Comparison of ENCODE assay signal across 9 mouse cellular contexts in genomic region chr8:61229511-61230195, GRCm38 (mm10). TPM values are rescaled to one million over a fixed set of nuclear protein-coding genes. Genes with fewer than 3 reads are reported as not detected.
DNase-seq lines count a peak whose midpoint lies in the region; ATAC-seq lines count a peak whose summit lies in the region.
"Had no signal": no experiment of that assay in that cellular context is flagged by ENCODE, and none has a peak within 500 bp of the region (broad histone marks: within the 10 kb centered on the region; RNA-seq: fewer than 3 reads in every experiment).

No protein-coding gene starts in this region.

- H3K36me3 ChIP-seq in kidney, embryonic 16.5 days (ENCODE audit: insufficient read depth, low read length) = peaks cover 2% of the 10 kb centered on the region; the same call in 1 of the 2 replicates
- no peaks in the 10 kb centered on the region; the same call in 1 of the 2 replicates for H3K36me3 ChIP-seq in embryonic facial prominence, embryonic 14.5 days (ENCODE audit: control insufficient read depth, insufficient read depth, low read length)
- H3K36me3 ChIP-seq in hindbrain, embryonic 14.5 days (replicated peaks; ENCODE audit: control insufficient read depth, insufficient read depth) = no peaks in the 10 kb centered on the region
- no peaks in the 10 kb centered on the region for H3K36me3 ChIP-seq in midbrain, embryonic 16.5 days (ENCODE audit: control insufficient read depth, insufficient read depth, low read length)
- H3K36me3 ChIP-seq: heart, embryonic 15.5 days had no signal

- peaks cover 53% of the 10 kb centered on the region for H3K4me1 ChIP-seq in kidney, embryonic 16.5 days (ENCODE audit: insufficient read depth, low read length)
- peaks cover 40% of the 10 kb centered on the region for H3K4me1 ChIP-seq in embryonic facial prominence, embryonic 14.5 days (ENCODE audit: control insufficient read depth, insufficient read depth, low read length)
- H3K4me1 ChIP-seq in hindbrain, embryonic 14.5 days (replicated peaks; ENCODE audit: control insufficient read depth, insufficient read depth, low read length) = peaks cover 54% of the 10 kb centered on the region
- H3K4me1 ChIP-seq in midbrain, embryonic 16.5 days (ENCODE audit: control insufficient read depth, insufficient read depth, low read length) = peaks cover 38% of the 10 kb centered on the region

- no peaks in the 10 kb centered on the region for H3K9me3 ChIP-seq in kidney, embryonic 16.5 days (ENCODE audit: low read length)
- no peaks in the 10 kb centered on the region for H3K9me3 ChIP-seq in embryonic facial prominence, embryonic 14.5 days (ENCODE audit: control insufficient read depth, low read length)
- H3K9me3 ChIP-seq in hindbrain, embryonic 14.5 days (ENCODE audit: control insufficient read depth, low read length) = no peaks in the 10 kb centered on the region
- no peaks in the 10 kb centered on the region for H3K9me3 ChIP-seq in midbrain, embryonic 16.5 days (replicated peaks; ENCODE audit: control insufficient read depth, low read length, poor library complexity, severe bottlenecking)
- H3K9me3 ChIP-seq: heart, embryonic 15.5 days had no signal

- no peaks in the 10 kb centered on the region for H3K27me3 ChIP-seq in kidney, embryonic 16.5 days (ENCODE audit: insufficient read depth, low read length)
- H3K27me3 ChIP-seq in embryonic facial prominence, embryonic 14.5 days (replicated peaks; ENCODE audit: control insufficient read depth, insufficient read depth, low read length) = no peaks in the 10 kb centered on the region
- no peaks in the 10 kb centered on the region for H3K27me3 ChIP-seq in hindbrain, embryonic 14.5 days (ENCODE audit: control insufficient read depth, insufficient read depth, low read length)
- H3K27me3 ChIP-seq in midbrain, embryonic 16.5 days (ENCODE audit: control insufficient read depth, insufficient read depth, low read depth, low read length) = no peaks in the 10 kb centered on the region

- DNase-seq in kidney, postnatal 14 days = no peak
- no peak for DNase-seq in embryonic facial prominence, embryonic 14.5 days (ENCODE audit: low spot score)
- DNase-seq in hindbrain, embryonic 14.5 days (ENCODE audit: low spot score) = no peak
- no peak for DNase-seq in spleen, adult 12 weeks (ENCODE audit: low spot score)
- DNase-seq: cerebellum, postnatal 14 days had no signal

- no peak overlapping the region for H3K9ac ChIP-seq in kidney, embryonic 16.5 days (replicated peaks; ENCODE audit: low read length)
- H3K9ac ChIP-seq in embryonic facial prominence, embryonic 14.5 days (ENCODE audit: low read depth, low read length) = no peak overlapping the region
- peak overlapping the region; percentile 17; the same call in 1 of the 2 replicates for H3K9ac ChIP-seq in hindbrain, embryonic 14.5 days
- H3K9ac ChIP-seq in midbrain, embryonic 16.5 days (ENCODE audit: low read depth, low read length) = peak overlapping the region; percentile 14; the same call in 1 of the 2 replicates
- H3K9ac ChIP-seq: heart, embryonic 15.5 days had no signal

- peak overlapping the region; percentile 36; the same call in 1 of the 2 replicates for H3K4me2 ChIP-seq in kidney, embryonic 16.5 days (replicated peaks; ENCODE audit: low read depth, low read length)
- 0 out of 2 replicates have a peak overlapping the region, but pooled peaks have one; percentile 0 for H3K4me2 ChIP-seq in embryonic facial prominence, embryonic 14.5 days (ENCODE audit: low read depth, low read length)
- peak overlapping the region; percentile 34 for H3K4me2 ChIP-seq in hindbrain, embryonic 14.5 days (replicated peaks)
- peak overlapping the region; percentile 25 for H3K4me2 ChIP-seq in midbrain, embryonic 16.5 days (ENCODE audit: low read length)
- H3K4me2 ChIP-seq: heart, embryonic 15.5 days had no signal

- 52% methylated on average over 12 of the region's 12 CpGs for WGBS in kidney, embryonic 16.5 days
- whole genome bisulfite sequencing in embryonic facial prominence, embryonic 14.5 days = 56% methylated on average over 12 of the region's 12 CpGs
- WGBS in hindbrain, embryonic 14.5 days = 69% methylated on average over 12 of the region's 12 CpGs
- WGBS in midbrain, embryonic 16.5 days = 41% methylated on average over 12 of the region's 12 CpGs

- H3K4me3 ChIP-seq in kidney, embryonic 16.5 days (ENCODE audit: low read length) = no peak overlapping the region
- H3K4me3 ChIP-seq in embryonic facial prominence, embryonic 14.5 days (ENCODE audit: low read depth, low read length) = no peak overlapping the region
- H3K4me3 ChIP-seq in hindbrain, embryonic 14.5 days (replicated peaks; ENCODE audit: low read length) = peak overlapping the region; percentile 8
- 0 out of 2 replicates have a peak overlapping the region, but pooled peaks have one; percentile 4 for H3K4me3 ChIP-seq in midbrain, embryonic 16.5 days (ENCODE audit: low read depth, low read length)
- H3K4me3 ChIP-seq: heart, embryonic 15.5 days had no signal

- ATAC-seq in kidney, embryonic 16.5 days (ENCODE audit: low FRiP score, low TSS enrichment) = no peak
- no peak for ATAC-seq in embryonic facial prominence, embryonic 14.5 days (ENCODE audit: low read depth)
- ATAC-seq in hindbrain, embryonic 14.5 days (ENCODE audit: low FRiP score) = no peak
- ATAC-seq in midbrain, embryonic 16.5 days = no peak
- no peak for ATAC-seq in frontal cortex, adult (ENCODE audit: low TSS enrichment)

- no peak overlapping the region for H3K27ac ChIP-seq in kidney, embryonic 16.5 days (ENCODE audit: low read length)
- no peak overlapping the region for H3K27ac ChIP-seq in embryonic facial prominence, embryonic 14.5 days (replicated peaks; ENCODE audit: low read depth, low read length)
- no peak overlapping the region for H3K27ac ChIP-seq in hindbrain, embryonic 14.5 days
- H3K27ac ChIP-seq in midbrain, embryonic 16.5 days (ENCODE audit: low read length) = no peak overlapping the region
- H3K27ac ChIP-seq: heart, embryonic 15.5 days had no signal

RNA-seq across cellular contexts. Expression of gene Sh3rf1, which starts 6.0 kb away (rescaled TPM):
- 23.3 and 26.7 TPM in 2 replicates for polyA plus RNA-seq in kidney, embryonic 16.5 days (2015; fragmentation: Nextera tagmentation; extraction: Ambion mirVana)
- 10.5 and 11.1 TPM in 2 replicates for polyA plus RNA-seq in embryonic facial prominence, embryonic 14.5 days (2014; fragmentation: Nextera tagmentation; extraction: Ambion mirVana)
- polyA plus RNA-seq in hindbrain, embryonic 14.5 days (2014; fragmentation: Nextera tagmentation; extraction: Ambion mirVana) = 28.8 and 32.2 TPM in 2 replicates
- 32.1 and 34.7 TPM in 2 replicates for polyA plus RNA-seq in midbrain, embryonic 16.5 days (2015; fragmentation: Nextera tagmentation; extraction: Ambion mirVana)

Comparison
In these comparisons a context has a peak if more than half of its experiments do, and no peak if none do; other contexts are left out.
1. H3K4me3 ChIP-seq: peak in hindbrain, embryonic 14.5 days (single experiment) and midbrain, embryonic 16.5 days (single experiment); none in kidney, embryonic 16.5 days (single experiment) and embryonic facial prominence, embryonic 14.5 days (single experiment).
2. H3K9ac ChIP-seq: peak in hindbrain, embryonic 14.5 days (single experiment) and midbrain, embryonic 16.5 days (single experiment); none in kidney, embryonic 16.5 days (single experiment) and embryonic facial prominence, embryonic 14.5 days (single experiment).
3. Peak in every context shown above with its lines, with median percentiles within 50 percentile points of each other: H3K4me2 ChIP-seq.